Mouse (Mus musculus): ENCODE measurements at regions not wholly inside any gene's neighbourhood (a gene's known extent, or its start where the extent isn't known, plus 50 kb on each side); places are given as distances from the start of the nearest gene placed in this dataset.

GRCm38 (mm10) chr12:39634337-39634736 is 403.5 kb downstream of the Arl4a start:
- TF ChIP-seq CTCF (IDR thresholded peaks at IDR 0.05; ENCODE audit: control insufficient read depth, insufficient read depth, insufficient replicate concordance, low read depth, low read length) (no peak), POLR2A (IDR thresholded peaks at IDR 0.05; ENCODE audit: control insufficient read depth, low read depth, low read length) (no peak)
